Mouse (Mus musculus) neural tube, embryonic 14.5 days (tissue): ENCODE data around the gene Gtf3a. TPM values are rescaled to one million over a fixed set of nuclear protein-coding genes. Genes with fewer than 3 reads are reported as not detected.

Source experiments
- ATAC-seq: fragments of 200-750 bp; cut with Nextera tagmentation; 2 replicates; pipeline ENCODE4 v1.8.0; 2017; ENCODE audit warnings: low read depth, mild to moderate bottlenecking, moderate TSS enrichment, moderate library complexity
- H3K27ac ChIP-seq: fragments of 300-500 bp; sonication (generic); 2 replicates; pipeline ENCODE4 v1.5.1; 2014; ENCODE audit warnings: low read depth, mild to moderate bottlenecking, control low read depth, low read length, moderate library complexity, mixed read lengths
- H3K27me3 ChIP-seq: fragments of 300-500 bp; sonication (generic); 2 replicates; pipeline ENCODE4 v1.6.1; 2014; ENCODE audit warnings: low read length; ENCODE audit not compliant: control insufficient read depth, insufficient read depth
- H3K36me3 ChIP-seq: fragments of 300-500 bp; sonication (generic); 2 replicates; pipeline ENCODE4 v1.6.1; 2014; ENCODE audit warnings: low read length, mixed read lengths; ENCODE audit not compliant: control insufficient read depth, insufficient read depth
- H3K4me1 ChIP-seq: fragments of 300-500 bp; sonication (generic); 2 replicates; pipeline ENCODE4 v1.6.1; 2014; ENCODE audit warnings: low read length; ENCODE audit not compliant: control insufficient read depth, insufficient read depth
- H3K4me2 ChIP-seq: fragments of 300-500 bp; sonication (generic); 2 replicates; pipeline ENCODE4 v1.6.1; 2014; ENCODE audit warnings: mild to moderate bottlenecking, low read depth, low read length, control low read depth
- H3K4me3 ChIP-seq: fragments of 300-500 bp; sonication (generic); 2 replicates; pipeline ENCODE4 v1.5.1; 2014; ENCODE audit warnings: low read depth, low read length, control low read depth, mixed read lengths
- H3K9ac ChIP-seq: fragments of 300-500 bp; sonication (generic); replicated peaks from 2 replicates; pipeline ENCODE4 v1.6.1; 2014; ENCODE audit warnings: low read depth, mild to moderate bottlenecking, control low read depth, low read length, mixed read lengths
- H3K9me3 ChIP-seq: fragments of 300-500 bp; sonication (generic); 2 replicates; pipeline ENCODE4 v1.6.1; 2016; ENCODE audit warnings: low read length; ENCODE audit not compliant: control insufficient read depth
- WGBS: fragments of 180-500 bp; shearing (Covaris S2); extraction: QIAGEN DNeasy Blood & Tissue Kit; methylation state at CpG from one replicate; pipeline ENCODE4 v1.1.7; 2014; 5-methylcytosine and 5-hydroxymethylcytosine counted together
- polyA plus RNA-seq: library from polyadenylated mRNA; unstranded; fragments of >200 nt; fragmentation: Nextera tagmentation; extraction: Ambion mirVana; gene quantifications from 2 replicates; pipeline ENCODE4 v1.2.1, GENCODE M21; 2014

The Gtf3a gene
- polyA plus RNA-seq, 1 experiment from 2014 or later: 104 TPM

DNA sequence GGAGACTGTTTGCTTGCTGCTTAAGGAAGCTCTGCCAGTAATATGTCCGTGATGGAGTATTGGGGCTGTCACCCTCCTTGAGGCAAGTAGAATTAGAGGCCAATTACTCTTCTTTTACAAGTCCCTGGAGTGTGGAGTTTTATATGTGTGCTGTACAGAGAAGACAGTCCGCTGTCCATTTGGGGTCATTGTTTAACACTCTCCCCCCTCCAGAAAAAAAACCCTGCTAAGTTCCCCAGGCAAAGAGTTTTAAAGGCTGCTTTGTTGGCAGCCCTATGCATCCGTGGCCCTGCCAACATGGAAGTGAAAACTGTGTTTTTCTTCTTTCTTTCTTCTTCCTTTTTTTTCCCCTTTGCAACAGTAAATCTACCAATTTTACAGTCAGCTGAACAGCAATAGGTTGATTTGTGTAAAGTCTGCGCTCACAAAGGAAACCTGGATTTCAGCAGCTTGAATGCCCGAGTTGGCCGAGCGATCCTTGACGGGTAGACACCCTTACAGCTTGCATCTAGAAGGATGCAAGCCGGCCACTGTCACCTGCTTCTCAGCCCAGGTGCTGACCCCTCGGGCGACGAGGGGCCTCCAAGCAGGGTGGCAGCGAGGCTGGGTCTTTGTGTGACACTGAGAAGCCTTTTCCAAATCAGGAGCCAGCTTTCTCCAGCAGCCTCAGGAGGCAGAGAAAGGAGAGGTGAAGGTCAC, 20.4 kb downstream of the Gtf3a start:
- Histone ChIP-seq H3K9me3 (no peaks in the 10 kb centered on the region), H3K27me3 (no peaks in the 10 kb centered on the region), H3K4me3 (no peak overlapping the region), H3K36me3 (no peaks in the 10 kb centered on the region), H3K4me2 (no peak overlapping the region), H3K9ac (no peak overlapping the region), H3K27ac (no peak overlapping the region), H3K4me1 (no peaks in the 10 kb centered on the region)
- ATAC-seq: peak; percentile 83
- WGBS: 16% methylated on average over 13 of the region's 13 CpGs

DNA sequence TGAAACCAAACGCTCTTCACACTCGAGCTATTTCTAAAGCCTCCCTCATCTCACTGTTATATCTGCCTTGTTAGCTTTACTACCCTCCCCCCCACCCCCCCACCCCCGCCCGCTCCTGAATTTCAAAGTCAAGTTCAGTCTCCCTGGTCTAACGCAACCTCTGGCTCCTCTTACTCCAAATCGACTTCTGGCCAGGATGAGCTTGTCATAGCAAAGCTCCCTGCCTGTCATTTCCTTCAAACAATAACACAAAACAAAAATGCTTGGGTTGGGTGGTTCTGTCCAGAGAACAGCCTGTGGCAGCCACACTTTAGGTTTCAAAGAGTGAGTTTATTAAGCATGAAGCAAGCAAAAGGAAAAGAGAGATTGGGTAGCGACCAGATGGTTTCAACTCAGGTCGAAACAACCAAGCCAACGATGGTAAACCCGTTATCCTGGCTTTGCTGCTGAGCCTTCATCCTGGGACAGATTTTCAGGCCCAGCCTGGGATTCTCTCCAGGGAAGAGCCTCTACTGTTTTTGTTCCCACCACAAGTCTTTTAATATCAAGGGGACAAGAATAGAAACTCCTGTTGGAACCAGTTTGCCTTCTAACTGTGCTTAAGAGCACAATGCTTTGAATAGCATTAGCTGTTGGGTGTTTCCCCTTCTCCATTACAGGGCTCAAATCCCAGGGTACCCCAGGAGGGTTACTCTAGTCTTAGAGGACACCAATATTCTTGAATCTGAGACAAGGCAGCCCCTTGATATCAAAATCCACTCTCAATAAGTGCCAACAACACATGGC, 23.5 kb downstream of the Gtf3a start:
- Histone ChIP-seq H3K9ac (no peak overlapping the region), H3K27ac (no peak overlapping the region), H3K36me3 (no peaks in the 10 kb centered on the region), H3K4me3 (no peak overlapping the region), H3K4me1 (no peaks in the 10 kb centered on the region), H3K9me3 (no peaks in the 10 kb centered on the region), H3K27me3 (no peaks in the 10 kb centered on the region), H3K4me2 (no peak overlapping the region)
- no peak for ATAC-seq
- WGBS: 62% methylated on average over 10 of the region's 10 CpGs

- H3K9me3 ChIP-seq: no peaks in the 10 kb centered on the region
- 93% methylated on average over 9 of the region's 9 CpGs for WGBS
- H3K4me1 ChIP-seq: no peaks in the 10 kb centered on the region
- ATAC-seq: no peak
- H3K4me2 ChIP-seq: no peak overlapping the region
- H3K27me3 ChIP-seq: no peaks in the 10 kb centered on the region
- no peaks in the 10 kb centered on the region for H3K36me3 ChIP-seq
- no peak overlapping the region for H3K4me3 ChIP-seq
- H3K9ac ChIP-seq: no peak overlapping the region
- no peak overlapping the region for H3K27ac ChIP-seq
Observed at GRCm38 (mm10) chr5:146973353-146973752, 24.9 kb downstream of the Gtf3a start.

- Histone ChIP-seq H3K9ac (no peak overlapping the region), H3K4me3 (no peak overlapping the region), H3K9me3 (no peaks in the 10 kb centered on the region), H3K4me1 (no peaks in the 10 kb centered on the region), H3K4me2 (no peak overlapping the region), H3K36me3 (no peaks in the 10 kb centered on the region), H3K27me3 (no peaks in the 10 kb centered on the region), H3K27ac (no peak overlapping the region)
- no peak for ATAC-seq
- 85% methylated on average over 25 of the region's 25 CpGs for WGBS
Observed at GRCm38 (mm10) chr5:146973858-146974780, 25.7 kb downstream of the Gtf3a start.

- no peaks in the 10 kb centered on the region for H3K9me3 ChIP-seq
- H3K27ac ChIP-seq: no peak overlapping the region
- ATAC-seq: no peak
- H3K4me3 ChIP-seq: no peak overlapping the region
- H3K9ac ChIP-seq: no peak overlapping the region
- no peaks in the 10 kb centered on the region for H3K4me1 ChIP-seq
- WGBS: 78% methylated on average over 13 of the region's 13 CpGs
- H3K4me2 ChIP-seq: no peak overlapping the region
- H3K27me3 ChIP-seq: no peaks in the 10 kb centered on the region
- H3K36me3 ChIP-seq: no peaks in the 10 kb centered on the region
Observed at GRCm38 (mm10) chr5:146974781-146975123, 26.3 kb downstream of the Gtf3a start.

- H3K9me3 ChIP-seq: no peaks in the 10 kb centered on the region
- peaks cover 5% of the 10 kb centered on the region; the same call in 1 of the 2 replicates for H3K4me1 ChIP-seq
- no peak overlapping the region for H3K9ac ChIP-seq
- no peak overlapping the region for H3K4me2 ChIP-seq
- no peak overlapping the region for H3K27ac ChIP-seq
- no peak for ATAC-seq
- no peaks in the 10 kb centered on the region for H3K36me3 ChIP-seq
- 87% methylated on average over 6 of the region's 6 CpGs for WGBS
- no peak overlapping the region for H3K4me3 ChIP-seq
- peaks cover 3% of the 10 kb centered on the region; the same call in 1 of the 2 replicates for H3K27me3 ChIP-seq
Observed at GRCm38 (mm10) chr5:146981376-146981775, 32.9 kb downstream of the Gtf3a start.

DNA sequence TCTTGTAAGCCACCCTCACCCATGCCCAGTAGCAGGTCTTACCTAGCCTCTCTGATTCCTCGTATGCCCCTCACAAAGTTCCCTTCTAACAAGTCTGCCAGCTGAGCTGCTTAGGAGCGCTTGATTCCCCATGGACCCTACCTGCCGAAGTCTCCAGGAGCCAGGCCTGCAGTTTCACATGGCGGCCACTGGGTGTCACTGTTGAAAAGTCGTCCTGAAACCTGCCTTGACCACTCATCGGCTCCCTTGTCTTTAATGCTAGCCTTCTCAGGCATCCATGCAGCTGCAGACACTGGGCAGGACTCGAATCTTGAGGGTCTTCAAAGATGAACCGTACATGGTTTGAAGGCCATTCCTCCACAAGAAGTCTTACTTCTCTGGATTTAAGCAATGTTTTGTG, 34.8 kb downstream of the Gtf3a start:
- peaks cover 7% of the 10 kb centered on the region; the same call in 1 of the 2 replicates for H3K4me1 ChIP-seq
- H3K9ac ChIP-seq: no peak overlapping the region
- no peaks in the 10 kb centered on the region for H3K36me3 ChIP-seq
- ATAC-seq: no peak; the same call in 1 of the 2 replicates
- no peak overlapping the region for H3K4me3 ChIP-seq
- WGBS: 9% methylated on average over 8 of the region's 8 CpGs
- no peak overlapping the region for H3K27ac ChIP-seq
- H3K4me2 ChIP-seq: no peak overlapping the region
- no peaks in the 10 kb centered on the region for H3K9me3 ChIP-seq
- H3K27me3 ChIP-seq: peaks cover 3% of the 10 kb centered on the region; the same call in 1 of the 2 replicates

- ATAC-seq: no peak
Observed at GRCm38 (mm10) chr5:146985725-146986433, 37.4 kb downstream of the Gtf3a start.

More at GRCm38 (mm10) chr5:146985725-146986433, 37.4 kb downstream of the Gtf3a start:
- H3K9me3 ChIP-seq: no peaks in the 10 kb centered on the region
- H3K4me1 ChIP-seq: peaks cover 7% of the 10 kb centered on the region; the same call in 1 of the 2 replicates
- H3K9ac ChIP-seq: no peak overlapping the region
- H3K27me3 ChIP-seq: peaks cover 3% of the 10 kb centered on the region; the same call in 1 of the 2 replicates
- no peak overlapping the region for H3K4me3 ChIP-seq
- H3K4me2 ChIP-seq: peak overlapping the region; percentile 17; the same call in 1 of the 2 replicates
- H3K27ac ChIP-seq: 0 out of 2 replicates have a peak overlapping the region, but pooled peaks have one; percentile 10
- H3K36me3 ChIP-seq: no peaks in the 10 kb centered on the region
- 51% methylated on average over 21 of the region's 21 CpGs for WGBS
